Mouse (Mus musculus): ENCODE measurements around the gene Vmn2r62. TPM values are rescaled to one million over a fixed set of nuclear protein-coding genes. Genes with fewer than 3 reads are reported as not detected.
"Not testable (repeated sequence)": the region's sequence is repeated elsewhere in the genome, so short reads cannot be mapped to it uniquely, and the experiment has no call there.

Gene Vmn2r62
- total RNA-seq (2021), result not detected

GRCm38 (mm10) chr7:42793425-42793824, at the start of gene Vmn2r62:
TSS of gene Vmn2r62 (minus strand) at chr7:42793525.
- DNase-seq; intact Hi-C loops (cut with DNase I): not testable (repeated sequence)

- DNase-seq; intact Hi-C loops (cut with DNase I): not testable (repeated sequence)
Observed at GRCm38 (mm10) chr7:42838366-42838765, 45.0 kb upstream of the Vmn2r62 start.

GRCm38 (mm10) chr7:42832221-42832620, 38.9 kb upstream of the Vmn2r62 start:
- intact Hi-C loops (cut with DNase I), result no loop called here
- no peak for DNase-seq

- intact Hi-C loops (cut with DNase I), result no loop called here
- no peak for DNase-seq
Observed at GRCm38 (mm10) chr7:42749836-42750235, 43.5 kb downstream of the Vmn2r62 start.

GRCm38 (mm10) chr7:42738536-42739210, 54.7 kb downstream of the Vmn2r62 start:
- no peak for DNase-seq
- intact Hi-C loops (cut with DNase I), result no loop called here

GRCm38 (mm10) chr7:42726917-42727316, 66.4 kb downstream of the Vmn2r62 start, which contains the start of gene Gm17067:
TSS of gene Gm17067 (minus strand) at chr7:42727017.
- intact Hi-C loops (cut with DNase I), result loop anchor here (5.0 kb wide), 1 partner anchor 130 kb away; no protein-coding TSS in a partner anchor

More at GRCm38 (mm10) chr7:42726917-42727316, 66.4 kb downstream of the Vmn2r62 start, which contains the start of gene Gm17067:
- DNase-seq, result not testable (repeated sequence)

Other genes starting within 250 kb of the Vmn2r62 start
- gene Gm21028, start 214.9 kb downstream of the Vmn2r62 start, total RNA-seq (2021), result not detected
- gene Zfp977, start 201.0 kb downstream of the Vmn2r62 start, total RNA-seq (2021), result under 1 TPM; 0.54 to 0.61 TPM
- 1 to 10 TPM; 2.2 TPM for gene Zfp976, start 150.9 kb downstream of the Vmn2r62 start, total RNA-seq (2021)
- gene Zfp975, start 100.8 kb downstream of the Vmn2r62 start, total RNA-seq (2021), result 1 to 10 TPM; 5.5 to 5.6 TPM
- gene Gm17067, start 66.5 kb downstream of the Vmn2r62 start, total RNA-seq (2021), result not detected
- gene Gm2381, start 73.7 kb upstream of the Vmn2r62 start, total RNA-seq (2021), result under 1 TPM in 1 of 2 experiments, not detected in 1; 0.11 TPM
- gene Vmn2r63, start 140.3 kb upstream of the Vmn2r62 start, total RNA-seq (2021), result not detected
- not detected for gene Gm9268, start 225.2 kb upstream of the Vmn2r62 start, total RNA-seq (2021)